Mouse (Mus musculus) liver, adult 2 months (tissue): ENCODE measurements around the gene Lhx6.

Experiments used
- CTCF ChIP-seq: fragments of 200-500 bp; IDR thresholded peaks from 2 replicates; pipeline ENCODE4 v1.5.1; 2011; ENCODE audit warnings: low read depth, low read length, control low read depth
- POLR2A ChIP-seq: fragments of 200-500 bp; IDR thresholded peaks from 2 replicates; pipeline ENCODE4 v1.6.1; 2011; ENCODE audit warnings: low read length, control low read depth; ENCODE audit not compliant: insufficient read depth; ENCODE audit errors: extremely low read depth

GRCm38 (mm10) chr2:36108615-36109014 lies 3.4 kb upstream of the Lhx6 start:
- no peak for TF ChIP-seq POLR2A
- no peak for TF ChIP-seq CTCF
